Mouse (Mus musculus) layer of hippocampus, adult 11-12 months (tissue): ENCODE results near the gene Copg1.
"Not testable (repeated sequence)": the region's sequence is repeated elsewhere in the genome, so short reads cannot be mapped to it uniquely, and the experiment has no call there.

ENCODE experiments used
- DNase-seq: peaks from one replicate; pipeline ENCODE4 v3.0.0; 2022; ENCODE audit warnings: low spot score

Copg1 gene

GRCm38 (mm10) chr6:87875562-87875961 is 12.1 kb upstream of the Copg1 start:
- DNase-seq = no peak

GRCm38 (mm10) chr6:87876068-87876643 is 11.5 kb upstream of the Copg1 start:
- DNase-seq = no peak

- DNase-seq = no peak
These were observed 8.6 kb upstream of the Copg1 start for GRCm38 (mm10) chr6:87879010-87879409.

- no peak for DNase-seq
These were observed 8.0 kb upstream of the Copg1 start for GRCm38 (mm10) chr6:87879628-87880027.

- DNase-seq = no peak
These were observed 5.4 kb upstream of the Copg1 start for GRCm38 (mm10) chr6:87882221-87882620.

GRCm38 (mm10) chr6:87882816-87883215 is 4.8 kb upstream of the Copg1 start:
- peak; percentile 56 for DNase-seq

- DNase-seq = no peak
These were observed 893 bp upstream of the Copg1 start for GRCm38 (mm10) chr6:87886721-87887120.

- no peak for DNase-seq
These were observed 6.3 kb downstream of the Copg1 start for GRCm38 (mm10) chr6:87893931-87894330.

GRCm38 (mm10) chr6:87898028-87898427 is 10.4 kb downstream of the Copg1 start:
- DNase-seq = peak; percentile 57

GRCm38 (mm10) chr6:87906632-87907031 is 19.0 kb downstream of the Copg1 start:
- DNase-seq = no peak

GRCm38 (mm10) chr6:87909181-87909580 is 21.6 kb downstream of the Copg1 start:
- no peak for DNase-seq

GRCm38 (mm10) chr6:87911559-87911958 is 23.9 kb downstream of the Copg1 start:
- DNase-seq = no peak

GRCm38 (mm10) chr6:87913661-87914325 is 26.2 kb downstream of the Copg1 start, which contains the start of gene Hmces:
Hmces (plus strand) TSS chr6:87913935.
- DNase-seq = peak; percentile 51

- peak; percentile 34 for DNase-seq
These were observed 26.9 kb downstream of the Copg1 start for GRCm38 (mm10) chr6:87914326-87915102.

GRCm38 (mm10) chr6:87915939-87916338 is 28.3 kb downstream of the Copg1 start:
- no peak for DNase-seq

- no peak for DNase-seq
These were observed 33.6 kb downstream of the Copg1 start for GRCm38 (mm10) chr6:87921201-87921600.

GRCm38 (mm10) chr6:87923624-87924023 is 36.0 kb downstream of the Copg1 start:
- DNase-seq = no peak

- DNase-seq = no peak
These were observed 47.4 kb downstream of the Copg1 start for GRCm38 (mm10) chr6:87935037-87935436.

- DNase-seq = no peak
These were observed 49.7 kb downstream of the Copg1 start for GRCm38 (mm10) chr6:87937178-87937788.

- no peak for DNase-seq
These were observed 51.3 kb downstream of the Copg1 start for GRCm38 (mm10) chr6:87938941-87939340.

GRCm38 (mm10) chr6:87942179-87942578 is 54.6 kb downstream of the Copg1 start:
- no peak for DNase-seq

GRCm38 (mm10) chr6:87962457-87962856 is 74.8 kb downstream of the Copg1 start:
- DNase-seq = not testable (repeated sequence)
